ENCODE assay signal across 32 mouse cellular contexts in genomic region chr2:122486674-122487073, GRCm38 (mm10). TPM values are rescaled to one million over a fixed set of nuclear protein-coding genes. Genes with fewer than 3 reads are reported as not detected.
"Had no signal": no experiment of that assay in that cellular context is flagged by ENCODE, and none has a peak within 500 bp of the region (broad histone marks: within the 10 kb centered on the region; RNA-seq: fewer than 3 reads in every experiment).

No protein-coding gene starts in this region.

- H3K4me1 ChIP-seq: embryonic facial prominence, embryonic 10.5 days; embryonic facial prominence, embryonic 12.5 days; embryonic facial prominence, embryonic 13.5 days; embryonic facial prominence, embryonic 15.5 days; forebrain, embryonic 10.5 days; forebrain, embryonic 12.5 days; forebrain, embryonic 13.5 days; forebrain, embryonic 15.5 days had no signal

- H3K36me3 ChIP-seq: embryonic facial prominence, embryonic 10.5 days; embryonic facial prominence, embryonic 12.5 days; embryonic facial prominence, embryonic 13.5 days; embryonic facial prominence, embryonic 15.5 days; forebrain, embryonic 10.5 days; forebrain, embryonic 12.5 days; forebrain, embryonic 15.5 days had no signal

- DNase-seq: cerebellum, adult 2 months; cerebellum, adult 8-10 months; cerebellum, adult 9-10 months; cerebellum, adult 9-11 months; cerebellum, postnatal 10 days; cerebellum, postnatal 14 days; cerebellum, postnatal 25 days; cerebellum, postnatal 36 days; embryo, embryonic 11 days; forebrain, postnatal 0 days; gastrocnemius, adult 2 months; gastrocnemius, postnatal 10 days; gastrocnemius, postnatal 14 days; gastrocnemius, postnatal 25 days; gastrocnemius, postnatal 36 days; heart, adult 11 months; heart, adult 18-20 months had no signal

- H3K27me3 ChIP-seq: embryonic facial prominence, embryonic 12.5 days; embryonic facial prominence, embryonic 13.5 days; embryonic facial prominence, embryonic 15.5 days; forebrain, embryonic 12.5 days; forebrain, embryonic 13.5 days; forebrain, embryonic 15.5 days had no signal

- H3K9me3 ChIP-seq: embryonic facial prominence, embryonic 10.5 days; embryonic facial prominence, embryonic 12.5 days; embryonic facial prominence, embryonic 13.5 days; embryonic facial prominence, embryonic 15.5 days; forebrain, embryonic 10.5 days; forebrain, embryonic 12.5 days; forebrain, embryonic 13.5 days; forebrain, embryonic 15.5 days had no signal

- ATAC-seq: forebrain, embryonic 13.5 days; forebrain, embryonic 14.5 days; forebrain, embryonic 15.5 days; forebrain, embryonic 16.5 days; forebrain, postnatal 0 days had no signal

- H3K27ac ChIP-seq: embryonic facial prominence, embryonic 10.5 days; embryonic facial prominence, embryonic 12.5 days; embryonic facial prominence, embryonic 13.5 days; embryonic facial prominence, embryonic 15.5 days; forebrain, embryonic 10.5 days; forebrain, embryonic 12.5 days; forebrain, embryonic 13.5 days; forebrain, embryonic 15.5 days; gastrocnemius, adult 2 months had no signal

- H3K4me2 ChIP-seq: embryonic facial prominence, embryonic 12.5 days; embryonic facial prominence, embryonic 13.5 days; embryonic facial prominence, embryonic 15.5 days; forebrain, embryonic 12.5 days; forebrain, embryonic 13.5 days; forebrain, embryonic 15.5 days had no signal

- H3K4me3 ChIP-seq: embryonic facial prominence, embryonic 10.5 days; embryonic facial prominence, embryonic 12.5 days; embryonic facial prominence, embryonic 13.5 days; embryonic facial prominence, embryonic 15.5 days; erythroblast, embryonic 14.5 days; forebrain, embryonic 10.5 days; forebrain, embryonic 12.5 days; forebrain, embryonic 13.5 days; forebrain, embryonic 15.5 days; gastrocnemius, adult 2 months had no signal

- H3K9ac ChIP-seq: embryonic facial prominence, embryonic 12.5 days; embryonic facial prominence, embryonic 13.5 days; embryonic facial prominence, embryonic 15.5 days; forebrain, embryonic 12.5 days; forebrain, embryonic 13.5 days; forebrain, embryonic 15.5 days; forebrain, postnatal 0 days had no signal

RNA-seq across cellular contexts. Expression of gene Gm14085, which starts 1.9 kb away (rescaled TPM):
- polyA plus RNA-seq: cerebellum, adult 2 months; embryonic facial prominence, embryonic 10.5 days; embryonic facial prominence, embryonic 11.5 days; embryonic facial prominence, embryonic 12.5 days; embryonic facial prominence, embryonic 13.5 days; embryonic facial prominence, embryonic 14.5 days; embryonic facial prominence, embryonic 15.5 days; erythroblast, embryonic 14.5 days; forebrain, embryonic 10.5 days; forebrain, embryonic 11.5 days; forebrain, embryonic 12.5 days; forebrain, embryonic 13.5 days; forebrain, embryonic 14.5 days; forebrain, embryonic 15.5 days; forebrain, embryonic 16.5 days; forebrain, postnatal 0 days; frontal cortex, adult 2 months had no signal
